Mouse (Mus musculus) erythroblast, embryonic 14.5 days (primary cell): ENCODE data around the gene Safb.

Experiments
- GATA1 ChIP-seq: IDR thresholded peaks from 2 replicates; pipeline ENCODE4 v1.6.1; 2012; ENCODE audit warnings: low read length, inconsistent platforms, mixed read lengths
- TAL1 ChIP-seq: IDR thresholded peaks from 3 replicates; pipeline ENCODE4 v1.6.1; 2012; ENCODE audit warnings: low read length, inconsistent platforms, mixed read lengths

GRCm38 (mm10) chr17:56655311-56655710, 70.7 kb downstream of the Safb start:
- TF ChIP-seq GATA1 = no peak
- TF ChIP-seq TAL1 = no peak
